Mouse (Mus musculus): Measurements from ENCODE around the gene Msh4. TPM values are rescaled to one million over a fixed set of nuclear protein-coding genes. Genes with fewer than 3 reads are reported as not detected.
A peak's percentile ranks its signal among the peaks of the same experiment; 100 is the strongest.

Gene Msh4
- polyA plus RNA-seq, 1 experiment from 2014 or later = 0.06 TPM

DNA sequence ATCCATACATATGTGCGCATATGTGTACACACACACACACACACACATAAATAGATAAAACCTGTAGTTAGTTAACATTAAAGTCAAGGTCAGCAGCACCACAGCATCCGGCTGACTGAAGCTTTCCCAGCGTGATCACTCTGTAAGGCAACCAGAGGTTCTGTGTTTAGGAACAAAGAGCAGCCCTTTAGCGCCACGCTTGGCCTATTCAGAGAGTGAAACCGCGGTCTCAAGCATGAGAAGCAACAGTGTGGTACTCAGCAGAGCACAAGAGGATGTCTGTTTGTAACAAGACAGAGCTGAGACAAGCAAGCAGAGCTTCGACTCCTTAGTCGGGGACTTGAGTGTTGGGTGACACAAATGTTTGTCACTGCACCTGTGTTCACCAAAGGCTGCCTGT, 86.5 kb downstream of the Msh4 start:
- Histone ChIP-seq H3K4me1 (peaks cover 4% of the 10 kb centered on the region; the same call in 1 of the 2 replicates), H3K27me3 (no peaks in the 10 kb centered on the region; the same call in 1 of the 2 replicates), H3K9me3 (replicated peaks) (0 out of 2 replicates have a peak, but pooled peaks cover 2% of the 10 kb centered on the region), H3K4me2 (replicated peaks) (no peak overlapping the region), H3K4me3 (no peak overlapping the region), H3K36me3 (no peaks in the 10 kb centered on the region), H3K27ac (no peak overlapping the region), H3K9ac (no peak overlapping the region)
- ATAC-seq (ENCODE audit: low FRiP score) = 0 out of 2 replicates have a peak, but pooled peaks have one; percentile 16
- 71% methylated on average over 9 of the region's 9 CpGs for WGBS

DNA sequence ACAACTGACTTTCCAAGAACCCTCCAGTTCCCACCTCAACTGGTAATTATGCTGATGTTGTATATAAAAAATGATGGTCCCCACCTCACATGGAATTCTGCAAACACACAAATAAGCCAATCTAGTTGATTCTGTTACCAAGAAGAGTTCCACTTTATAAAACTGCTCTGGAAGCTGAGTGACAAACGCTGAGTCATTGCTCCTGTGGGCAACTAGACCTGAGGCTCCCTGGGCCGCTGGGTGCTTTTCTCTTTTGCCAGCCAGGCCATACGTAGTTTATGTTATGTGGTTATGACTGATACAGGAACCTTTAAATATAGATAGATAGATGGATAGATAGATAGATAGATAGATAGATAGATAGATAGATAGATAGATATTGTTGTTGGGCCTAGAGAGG, 87.2 kb downstream of the Msh4 start:
- no peaks in the 10 kb centered on the region for H3K36me3 ChIP-seq
- H3K27ac ChIP-seq = no peak overlapping the region
- peaks cover 1% of the 10 kb centered on the region; the same call in 1 of the 2 replicates for H3K4me1 ChIP-seq
- H3K4me3 ChIP-seq = no peak overlapping the region
- H3K9me3 ChIP-seq (replicated peaks) = 0 out of 2 replicates have a peak, but pooled peaks cover 2% of the 10 kb centered on the region
- H3K9ac ChIP-seq = no peak overlapping the region
- ATAC-seq (ENCODE audit: low FRiP score) = no peak
- no peak overlapping the region for H3K4me2 ChIP-seq (replicated peaks)
- H3K27me3 ChIP-seq = no peaks in the 10 kb centered on the region; the same call in 1 of the 2 replicates
- 98% methylated on average over 3 of the region's 3 CpGs for WGBS

DNA sequence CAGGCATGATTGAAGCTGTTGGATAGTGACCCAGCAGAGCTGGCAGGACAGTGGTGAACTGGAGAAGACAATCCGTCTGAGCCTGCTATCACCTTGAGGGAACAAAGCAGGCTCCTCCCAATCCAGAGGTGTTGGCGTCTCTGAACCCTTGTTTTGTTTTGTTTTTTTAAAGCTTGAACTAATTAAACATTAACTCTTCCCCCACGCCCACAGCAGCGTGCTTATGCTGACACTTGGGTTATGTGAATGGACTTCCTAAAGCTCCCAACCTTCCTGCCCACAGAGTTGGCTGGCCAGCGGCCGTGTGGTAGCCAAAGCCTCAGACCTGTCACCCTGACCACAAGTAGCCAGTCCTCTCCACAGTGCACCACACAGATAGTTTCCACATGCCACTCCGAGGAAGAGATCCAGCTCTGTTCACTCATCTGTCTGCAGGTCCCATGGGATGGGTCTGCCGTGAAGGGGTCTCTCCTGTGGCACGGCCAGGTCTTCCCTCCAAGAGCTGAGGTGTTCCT, 88.5 kb downstream of the Msh4 start:
- no peak for ATAC-seq (ENCODE audit: low FRiP score)
- no peak overlapping the region for H3K27ac ChIP-seq
- H3K9me3 ChIP-seq (replicated peaks) = 0 out of 2 replicates have a peak, but pooled peaks cover 2% of the 10 kb centered on the region
- H3K36me3 ChIP-seq = no peaks in the 10 kb centered on the region
- 81% methylated on average over 9 of the region's 9 CpGs for WGBS
- no peak overlapping the region for H3K4me3 ChIP-seq
- H3K27me3 ChIP-seq = no peaks in the 10 kb centered on the region; the same call in 1 of the 2 replicates
- no peak overlapping the region for H3K4me2 ChIP-seq (replicated peaks)
- no peak overlapping the region for H3K9ac ChIP-seq
- no peaks in the 10 kb centered on the region for H3K4me1 ChIP-seq

DNA sequence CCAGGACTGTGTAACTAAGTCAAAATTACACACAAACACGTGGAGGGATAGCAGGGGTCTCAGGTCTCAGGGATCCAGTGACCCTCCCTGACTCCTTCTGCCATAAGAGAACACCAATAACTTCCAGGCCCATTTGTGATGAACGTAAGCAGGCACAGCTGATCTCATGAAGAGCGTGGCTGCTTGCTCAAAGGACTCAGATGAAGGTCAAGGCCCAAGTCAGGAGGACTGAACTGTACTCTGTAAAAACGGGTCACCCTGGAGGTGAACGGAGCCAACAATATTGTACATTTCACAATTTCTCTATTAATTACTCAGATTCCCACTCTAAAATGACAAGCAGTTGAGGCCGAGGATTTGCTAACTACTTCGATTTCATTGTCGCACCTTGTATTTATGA, 91.9 kb downstream of the Msh4 start:
- Histone ChIP-seq H3K4me2 (replicated peaks) (no peak overlapping the region), H3K9me3 (replicated peaks) (0 out of 2 replicates have a peak, but pooled peaks cover 2% of the 10 kb centered on the region), H3K4me1 (no peaks in the 10 kb centered on the region), H3K27me3 (no peaks in the 10 kb centered on the region), H3K4me3 (no peak overlapping the region), H3K9ac (no peak overlapping the region), H3K36me3 (no peaks in the 10 kb centered on the region), H3K27ac (no peak overlapping the region)
- ATAC-seq (ENCODE audit: low FRiP score) = no peak
- 87% methylated on average over 8 of the region's 8 CpGs for WGBS

DNA sequence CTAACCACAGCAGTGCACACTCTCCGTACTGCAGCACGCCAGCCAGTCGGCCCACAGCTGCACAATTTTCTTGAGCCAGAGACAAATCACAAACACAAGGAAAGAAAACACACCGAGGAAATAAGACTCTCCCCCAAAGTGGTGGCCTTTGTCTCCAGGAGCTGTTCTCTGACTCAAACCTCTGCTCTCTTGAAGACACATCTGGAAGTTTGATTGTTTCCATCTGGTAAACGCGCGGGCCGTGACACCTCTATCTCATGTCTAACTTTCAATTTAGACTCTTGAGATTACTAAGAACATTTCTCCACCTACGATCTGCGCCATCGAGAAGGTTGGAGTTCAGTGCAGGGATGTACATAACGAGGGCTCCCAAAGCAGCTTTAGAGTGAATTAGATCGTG, 97.5 kb downstream of the Msh4 start:
- Histone ChIP-seq H3K4me1 (peaks cover 4% of the 10 kb centered on the region), H3K9me3 (replicated peaks) (no peaks in the 10 kb centered on the region), H3K36me3 (no peaks in the 10 kb centered on the region), H3K4me3 (no peak overlapping the region), H3K27me3 (no peaks in the 10 kb centered on the region), H3K4me2 (replicated peaks) (no peak overlapping the region), H3K27ac (no peak overlapping the region), H3K9ac (no peak overlapping the region)
- 74% methylated on average over 13 of the region's 13 CpGs for WGBS
- ATAC-seq (ENCODE audit: low FRiP score) = no peak

DNA sequence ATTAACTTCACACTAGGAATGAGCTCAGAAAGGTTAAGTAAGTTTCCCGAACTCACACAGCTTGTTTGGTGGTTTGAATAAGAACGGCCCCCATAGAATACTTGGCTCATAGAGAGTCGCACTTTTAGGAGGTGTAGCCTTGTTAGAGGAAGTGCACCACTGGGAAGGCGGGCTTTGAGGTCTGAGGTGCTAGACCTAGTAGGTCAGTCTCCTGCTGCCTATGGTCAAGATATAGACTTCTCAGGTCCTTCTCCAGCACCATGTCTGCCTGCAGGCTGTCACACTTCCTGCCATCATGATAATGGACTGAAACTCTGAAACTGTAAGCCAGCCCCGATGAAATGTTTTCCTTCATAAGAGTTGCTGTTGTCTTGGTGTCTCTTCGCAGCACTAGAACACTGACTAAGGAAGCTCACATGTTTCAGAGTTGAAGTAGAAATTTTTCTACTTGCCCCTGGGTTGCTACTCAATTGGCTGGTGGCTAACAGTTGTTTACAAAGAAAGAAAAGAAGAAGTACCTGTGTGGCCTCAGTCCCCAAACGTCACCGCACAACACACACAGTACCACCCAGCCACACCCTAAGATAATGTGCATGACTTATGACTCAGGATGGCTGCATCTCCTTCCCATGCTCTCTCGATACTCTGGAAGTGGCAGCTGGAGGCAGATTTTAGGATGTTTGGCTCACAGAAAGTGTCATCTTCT, 98.3 kb downstream of the Msh4 start:
- H3K4me2 ChIP-seq (replicated peaks) = no peak overlapping the region
- no peak overlapping the region for H3K4me3 ChIP-seq
- H3K27ac ChIP-seq = no peak overlapping the region
- peaks cover 4% of the 10 kb centered on the region for H3K4me1 ChIP-seq
- WGBS = 89% methylated on average over 9 of the region's 9 CpGs
- no peaks in the 10 kb centered on the region for H3K27me3 ChIP-seq
- H3K36me3 ChIP-seq = no peaks in the 10 kb centered on the region
- ATAC-seq (ENCODE audit: low FRiP score) = no peak
- H3K9ac ChIP-seq = no peak overlapping the region
- no peaks in the 10 kb centered on the region for H3K9me3 ChIP-seq (replicated peaks)

Other genes starting within 250 kb of the Msh4 start
- gene St6galnac3, start 181.0 kb downstream of the Msh4 start, polyA plus RNA-seq (2016; fragmentation: Nextera tagmentation; extraction: Ambion mirVana) = 31.7 and 40.8 TPM in 2 replicates
- 0.13 and 0.14 TPM in 2 replicates for gene Asb17, start 61.9 kb downstream of the Msh4 start, polyA plus RNA-seq (2016; fragmentation: Nextera tagmentation; extraction: Ambion mirVana)
- gene Rabggtb, start 6.9 kb upstream of the Msh4 start, polyA plus RNA-seq (2016; fragmentation: Nextera tagmentation; extraction: Ambion mirVana) = 36.5 and 37.4 TPM in 2 replicates
- gene Acadm, start 38.5 kb upstream of the Msh4 start, polyA plus RNA-seq (2016; fragmentation: Nextera tagmentation; extraction: Ambion mirVana) = 61.0 and 68.9 TPM in 2 replicates
- gene Slc44a5, start 67.3 kb upstream of the Msh4 start, polyA plus RNA-seq (2016; fragmentation: Nextera tagmentation; extraction: Ambion mirVana) = 5.7 and 6.1 TPM in 2 replicates

Data from hindbrain, embryonic 12.5 days (tissue).